Mouse (Mus musculus): ENCODE data around the gene Ccnjl. TPM values are rescaled to one million over a fixed set of nuclear protein-coding genes. Genes with fewer than 3 reads are reported as not detected.

Ccnjl gene
- total RNA-seq, 2 experiments from 2014 or later = 7.8 to 9.9 TPM

DNA sequence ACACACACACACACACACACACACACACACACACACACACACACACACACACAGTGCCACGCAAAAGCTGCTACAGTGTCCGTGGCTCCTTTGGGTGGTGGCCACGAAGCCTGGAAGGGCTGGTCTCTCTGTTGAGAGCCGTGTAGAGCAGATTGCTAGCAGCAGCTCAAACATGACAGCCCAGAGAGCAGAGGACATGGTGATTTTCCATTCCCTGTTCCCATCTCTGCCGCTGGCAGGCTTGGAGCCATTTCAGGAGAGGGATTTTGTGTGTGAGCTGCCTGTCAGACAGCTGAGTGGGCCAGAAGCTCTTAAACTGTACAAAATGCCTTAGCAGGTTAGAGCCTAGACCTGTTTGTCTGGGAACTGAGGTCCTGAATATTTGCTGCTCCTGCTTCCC, 38.1 kb downstream of the Ccnjl start:
- DNase-seq (ENCODE audit: low spot score in 2 of 2) = no peak

DNA sequence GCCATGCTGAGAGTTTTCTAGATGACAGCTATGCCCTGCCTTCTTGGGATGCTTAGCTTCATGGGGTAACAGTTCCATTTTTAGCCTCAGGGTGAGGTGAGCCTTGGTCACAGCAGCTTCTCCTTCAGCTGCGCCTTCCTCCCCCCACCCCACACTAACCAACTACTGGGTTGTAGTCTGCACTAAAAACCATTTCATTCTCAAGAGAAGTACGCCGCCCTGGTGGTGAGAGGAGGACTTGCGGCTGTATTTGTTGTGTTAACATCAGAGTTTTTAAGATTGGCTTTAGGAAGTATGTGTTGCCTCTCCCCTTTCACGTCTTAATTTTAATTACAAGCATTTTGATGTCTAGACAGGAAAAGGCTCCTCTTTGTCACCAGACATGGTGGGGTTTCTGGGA, 39.7 kb downstream of the Ccnjl start:
- no peak for DNase-seq (ENCODE audit: low spot score in 2 of 2)

DNA sequence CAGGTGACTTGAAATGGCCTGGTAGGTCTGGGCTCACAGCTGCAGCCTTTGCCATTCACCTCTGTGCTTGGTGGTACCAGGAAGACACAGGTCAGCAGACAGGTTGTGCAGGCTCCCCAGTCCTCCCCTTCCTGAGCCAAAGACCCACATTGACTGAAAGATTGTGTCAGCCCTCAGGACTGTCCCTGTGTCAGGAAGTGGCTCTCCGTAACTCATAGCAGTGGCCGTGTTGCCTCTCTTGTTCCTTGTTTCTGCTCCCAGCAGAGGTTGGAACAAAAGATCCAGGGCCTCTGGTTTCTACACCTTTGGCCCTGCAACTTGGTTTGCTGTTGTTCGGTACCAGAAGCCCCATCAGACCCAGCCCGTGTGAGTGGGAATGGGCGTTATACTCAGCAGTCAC, 40.6 kb downstream of the Ccnjl start:
- DNase-seq (ENCODE audit: low spot score in 2 of 2) = no peak

DNA sequence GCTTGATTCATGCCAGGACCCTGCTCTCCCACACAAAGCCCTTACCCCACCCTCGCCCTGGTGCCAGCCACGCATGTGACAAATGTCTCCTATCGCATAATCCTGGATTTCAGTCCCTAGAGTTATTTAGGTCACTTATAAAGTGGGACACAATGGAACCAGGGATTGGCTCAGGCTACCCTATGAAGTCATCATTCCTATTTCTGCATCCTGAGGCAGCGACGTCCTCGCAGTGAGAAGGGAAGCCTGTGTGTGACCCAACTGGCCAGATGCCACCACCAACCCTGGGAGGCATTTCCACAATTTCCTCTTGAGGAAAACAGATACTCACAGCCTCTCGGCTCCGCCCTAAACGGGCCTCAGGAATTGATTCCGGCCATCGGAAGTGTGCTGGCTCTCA, 41.0 kb downstream of the Ccnjl start:
- no peak for DNase-seq (ENCODE audit: low spot score in 2 of 2)

DNA sequence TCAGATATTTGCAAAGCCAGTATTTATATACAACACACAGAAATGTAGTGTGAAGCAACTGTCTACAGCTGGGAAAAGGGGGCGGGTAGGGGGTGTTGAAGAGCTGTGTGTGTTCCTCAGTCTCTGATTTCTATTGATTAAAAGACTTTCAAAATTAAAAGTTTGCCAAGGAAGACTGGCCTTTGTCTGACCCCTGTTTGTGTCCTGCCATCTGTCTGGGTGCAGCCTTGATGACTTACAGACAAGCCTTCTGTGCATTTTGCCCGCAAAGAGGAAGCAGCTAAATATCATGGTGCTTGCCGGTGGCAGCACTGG, 46.4 kb downstream of the Ccnjl start:
- DNase-seq (ENCODE audit: low spot score in 2 of 2) = no peak

DNA sequence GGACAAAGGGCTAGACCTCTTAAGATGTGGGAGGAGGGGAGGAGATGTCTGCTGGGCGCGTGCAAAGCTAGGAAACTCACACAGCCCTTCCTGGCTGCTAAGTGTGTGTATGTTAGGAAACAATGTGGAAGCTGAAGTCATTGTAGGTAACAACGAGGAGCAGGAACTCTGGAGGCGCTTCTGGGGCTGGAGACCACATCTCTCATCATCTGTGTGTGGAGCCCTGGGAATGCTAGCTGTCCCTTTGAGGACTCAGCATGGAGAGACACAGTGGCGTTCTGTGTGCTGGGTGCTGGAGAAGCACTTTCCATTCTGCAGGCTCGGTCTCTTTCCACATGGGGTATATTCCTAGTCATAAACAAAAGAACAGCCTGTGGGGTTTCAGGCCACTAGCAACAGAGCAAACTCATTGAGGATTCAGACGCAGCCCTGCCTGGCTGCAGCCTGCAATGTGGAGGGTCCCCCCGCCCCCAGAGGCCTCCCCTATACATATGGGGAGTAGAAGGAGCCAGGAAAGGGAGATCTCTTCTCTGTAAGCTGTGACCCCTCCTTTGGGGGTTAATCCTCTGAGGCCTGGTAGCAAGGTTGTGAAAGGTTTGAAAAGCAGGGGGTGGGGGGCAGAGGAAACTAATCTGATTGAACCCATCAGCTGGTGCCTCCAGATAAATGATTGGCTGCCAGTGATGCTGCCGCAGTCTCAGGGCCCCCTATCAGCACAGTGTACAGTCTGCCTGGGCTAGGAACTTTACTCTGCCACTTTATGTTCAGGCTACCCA, 47.0 kb downstream of the Ccnjl start:
- DNase-seq (ENCODE audit: low spot score in 2 of 2) = no peak

DNA sequence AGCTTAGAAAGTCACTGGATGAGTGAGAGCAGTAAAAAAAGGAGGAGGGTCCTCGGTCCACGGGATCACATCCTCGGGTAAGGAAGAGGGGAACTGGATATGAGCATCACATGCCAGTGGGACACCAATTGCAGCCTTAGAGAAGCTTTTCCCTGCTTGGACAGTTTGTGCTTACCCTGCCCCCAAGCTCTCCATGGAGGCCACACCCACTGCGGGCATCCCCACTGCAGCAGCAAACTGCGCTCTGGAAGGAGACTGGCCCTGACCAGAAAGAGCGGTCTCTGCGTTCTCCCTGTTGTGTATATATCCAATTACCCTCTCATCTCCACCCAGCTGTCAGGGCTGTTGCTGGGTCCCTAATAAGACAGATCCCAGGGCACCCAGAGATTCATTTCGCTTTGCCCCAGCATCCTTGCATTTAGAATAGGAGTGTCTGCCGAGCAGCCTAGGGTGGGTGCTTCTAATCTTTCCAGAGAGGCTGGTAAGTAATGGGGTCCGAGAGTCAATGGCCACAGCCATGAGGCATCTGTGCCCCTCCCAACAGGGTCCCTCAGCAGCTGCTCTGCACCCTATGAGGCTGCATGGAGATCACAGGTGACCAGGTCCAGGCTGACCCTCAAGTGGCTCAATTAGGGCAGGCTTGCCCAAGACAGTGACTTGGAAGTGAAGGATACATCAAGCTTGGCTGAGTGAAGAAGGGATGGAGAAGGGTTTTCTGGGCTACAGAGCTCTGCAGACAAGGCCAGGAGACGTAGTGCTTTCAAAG, 49.3 kb downstream of the Ccnjl start:
- no peak for DNase-seq (ENCODE audit: low spot score in 2 of 2)

DNA sequence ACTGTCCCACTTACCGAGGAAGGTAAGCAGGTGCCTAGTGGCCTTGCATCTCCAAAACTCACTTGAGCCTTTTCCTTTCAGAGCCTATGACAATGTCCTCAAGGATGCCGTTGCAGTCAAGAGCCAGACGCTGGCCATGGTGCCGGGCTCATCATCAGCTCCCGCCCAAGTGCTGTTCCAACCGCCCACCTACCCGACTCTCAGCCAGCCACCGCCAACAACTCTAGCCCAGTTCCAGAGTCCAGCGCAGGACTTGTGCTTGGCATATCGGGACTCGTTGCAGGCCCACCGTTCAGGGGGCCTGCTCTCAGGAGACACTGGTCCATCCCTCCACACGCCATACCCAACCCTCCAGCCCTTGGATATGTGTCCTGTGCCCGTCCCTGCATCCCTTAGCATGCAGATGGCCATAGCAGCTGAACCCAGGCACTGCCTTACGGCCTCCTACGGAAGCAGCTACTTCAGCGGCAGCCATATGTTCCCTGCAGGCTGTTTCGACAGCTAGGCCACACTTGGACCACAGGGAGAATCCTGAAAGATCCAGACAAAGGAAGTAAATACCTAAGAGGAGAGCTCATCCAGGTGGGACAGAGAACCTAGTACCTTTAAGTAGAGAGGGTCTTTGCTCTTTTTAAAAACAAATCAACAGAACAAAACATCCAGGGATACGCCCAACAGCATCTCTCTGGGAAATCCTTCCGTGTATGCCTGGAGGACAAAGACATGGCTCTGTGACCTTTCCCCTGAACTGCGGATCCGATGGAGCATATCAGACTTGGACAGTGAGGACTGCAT, 56.8 kb downstream of the Ccnjl start:
- DNase-seq (ENCODE audit: low spot score in 2 of 2) = no peak

DNA sequence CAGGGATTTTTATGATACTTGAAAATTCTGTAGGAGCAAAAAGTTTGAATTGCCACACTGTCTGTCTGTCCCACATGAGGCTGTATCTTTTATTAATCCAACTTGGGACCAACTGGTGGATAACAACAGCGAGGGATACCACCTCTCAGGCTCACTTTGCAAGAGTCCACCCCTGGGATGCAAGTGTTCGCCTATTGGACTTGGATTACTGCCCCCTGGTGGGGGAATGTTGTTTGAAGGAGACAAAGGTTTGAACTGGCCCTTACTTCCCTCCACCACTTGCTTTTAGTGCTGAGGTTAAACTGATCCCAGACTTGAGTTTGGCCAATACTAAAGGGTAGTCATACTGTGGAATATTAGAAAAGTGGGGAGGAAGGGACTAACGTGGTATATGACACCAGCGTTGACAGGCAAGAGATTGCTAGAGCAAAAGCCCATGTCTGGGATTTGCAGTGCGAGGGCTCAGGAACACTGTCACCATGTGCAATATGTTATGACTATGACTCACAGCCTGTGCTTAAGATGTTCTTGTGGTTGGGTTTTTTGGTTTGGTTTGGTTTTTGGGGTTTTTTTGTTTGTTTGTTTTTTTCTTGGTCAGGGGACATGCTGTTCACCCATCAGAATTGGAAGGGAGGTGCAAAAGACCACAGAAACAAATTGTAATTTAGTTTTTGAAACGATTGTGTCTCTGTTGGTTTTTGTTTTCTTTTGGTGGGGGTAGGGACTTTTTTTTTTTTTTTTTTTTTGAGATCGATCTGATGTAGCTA, 57.9 kb downstream of the Ccnjl start, which contains the start of gene 4933415A04Rik:
TSS of gene 4933415A04Rik (plus strand) at position 717 of the 767 bp plus-strand sequence.
- peak; percentile 52 to 78 for DNase-seq (ENCODE audit: low spot score in 2 of 2)

DNA sequence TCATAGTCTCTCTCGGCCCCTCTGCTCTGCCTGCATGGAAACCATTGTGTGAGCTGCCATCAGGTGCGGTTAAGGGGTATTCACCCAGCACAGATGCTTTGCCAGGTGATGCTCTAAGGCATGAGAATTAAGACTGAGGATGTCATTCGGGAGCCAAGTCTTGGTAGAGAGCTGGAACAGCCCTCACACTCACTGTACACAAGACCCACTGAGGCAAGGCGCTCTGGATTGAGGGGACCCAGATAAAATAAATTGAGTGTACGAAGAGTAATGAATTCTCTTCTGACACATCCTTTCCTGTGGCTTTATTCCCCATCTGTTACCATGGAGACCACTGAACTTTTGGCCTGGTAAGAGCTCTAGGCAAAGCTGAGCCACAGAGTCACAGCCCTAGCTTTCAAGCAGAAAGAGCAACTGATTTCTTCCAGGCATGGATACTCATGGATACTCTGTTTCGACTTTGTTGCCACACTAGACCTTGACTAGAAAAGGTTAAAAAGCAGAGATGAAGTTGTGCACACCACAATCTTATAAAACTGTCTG, 61.0 kb downstream of the Ccnjl start:
- DNase-seq (ENCODE audit: low spot score in 2 of 2) = no peak

DNA sequence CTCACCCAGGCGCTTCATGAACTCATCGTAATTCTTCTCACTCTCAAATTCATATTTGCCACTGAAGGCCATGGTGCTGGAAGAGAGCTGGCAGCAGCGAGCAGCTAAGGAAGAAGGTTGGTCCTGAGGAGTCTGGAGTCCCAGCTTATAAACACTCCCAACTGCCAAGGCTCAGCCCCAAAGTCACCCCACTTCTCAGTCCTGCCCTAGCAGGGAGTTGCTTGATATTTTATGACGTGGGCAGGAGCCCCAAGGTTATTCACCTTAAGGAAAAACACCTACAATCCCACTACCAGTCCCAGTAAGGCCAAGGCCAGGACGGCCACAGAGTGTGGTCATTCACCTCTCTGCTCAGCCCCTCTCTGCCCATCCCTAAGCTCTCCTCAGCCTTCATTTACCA, 72.9 kb downstream of the Ccnjl start, which contains the start of gene Fabp6:
TSS of gene Fabp6 (minus strand) at position 101 of the 400 bp plus-strand sequence.
- no peak for DNase-seq (ENCODE audit: low spot score in 2 of 2)

DNA sequence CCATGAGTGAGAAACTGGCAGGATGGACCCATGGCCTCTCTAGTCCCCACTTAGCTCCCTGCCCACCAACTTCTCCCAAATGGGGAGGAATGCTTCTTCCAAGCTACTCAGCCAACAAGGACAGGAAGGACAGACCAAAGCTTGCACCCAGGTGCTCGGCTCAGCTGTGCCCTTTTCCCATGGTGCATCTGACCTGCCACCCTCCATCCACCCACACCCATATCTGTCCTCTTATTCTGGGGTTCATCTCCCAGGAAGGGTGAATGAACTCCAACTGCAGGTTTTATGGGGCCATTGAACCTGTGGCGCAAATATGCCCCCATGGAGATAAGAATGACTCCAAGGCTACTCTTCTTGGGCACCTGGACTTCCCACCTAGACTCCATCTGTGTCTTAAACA, 75.6 kb downstream of the Ccnjl start:
- no peak for DNase-seq (ENCODE audit: low spot score in 2 of 2)

DNA sequence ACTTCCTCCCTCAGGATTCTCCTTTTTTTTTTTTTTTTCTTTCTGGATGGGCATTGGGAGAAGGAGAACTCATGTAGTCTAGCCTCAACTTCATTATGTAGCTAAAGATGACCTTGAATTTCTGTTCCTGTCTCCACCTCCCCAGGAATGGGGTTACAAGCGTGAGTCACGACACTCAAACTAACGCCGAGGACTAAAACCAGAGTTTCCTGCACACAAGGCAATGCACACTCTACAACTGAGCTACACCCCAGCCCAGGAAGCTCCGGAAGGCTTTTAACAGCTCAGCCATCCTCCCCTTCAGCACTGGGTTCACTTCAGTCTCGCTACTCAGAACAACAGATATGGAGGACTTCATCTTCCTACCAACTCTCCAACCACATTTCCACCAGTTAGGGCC, 76.3 kb downstream of the Ccnjl start:
- no peak for DNase-seq (ENCODE audit: low spot score in 2 of 2)

DNA sequence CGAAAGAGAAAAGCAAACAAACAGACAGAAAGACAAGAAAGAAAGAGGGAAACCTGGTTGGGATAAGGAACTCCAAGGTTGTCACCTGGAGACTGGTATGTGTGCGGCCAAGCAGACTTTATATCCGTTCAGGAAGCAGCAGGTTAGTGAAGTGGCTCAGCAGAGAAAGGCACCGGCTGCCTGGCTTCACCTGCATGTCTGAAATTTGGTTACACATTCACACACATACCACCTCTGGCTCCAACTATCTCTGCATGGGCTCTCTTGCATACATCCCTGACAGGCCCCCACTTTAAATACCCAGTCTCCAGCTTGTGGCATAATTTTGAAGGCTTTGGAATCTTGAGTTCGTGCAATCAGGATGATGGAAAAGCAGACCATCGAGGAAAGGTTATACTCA, 77.3 kb downstream of the Ccnjl start:
- DNase-seq (ENCODE audit: low spot score in 2 of 2) = no peak

DNA sequence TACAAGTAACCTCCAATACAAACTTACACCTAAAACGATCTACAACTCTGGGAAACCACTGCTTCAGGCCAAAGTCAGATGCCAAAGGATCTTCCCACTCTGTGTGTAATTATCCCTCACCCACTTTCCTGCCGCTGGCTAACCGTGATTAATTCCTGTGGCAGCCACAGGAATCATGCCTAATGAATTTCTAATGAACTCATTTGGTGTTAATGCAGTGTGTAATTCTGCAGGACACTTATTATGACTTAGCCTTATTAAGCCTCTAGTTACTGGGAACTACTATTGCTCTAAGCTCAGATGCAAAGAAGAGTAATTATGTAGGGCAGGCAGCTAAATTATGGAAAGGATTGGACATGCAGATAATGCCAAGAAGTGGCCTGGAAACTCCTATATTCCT, 79.9 kb downstream of the Ccnjl start:
- no peak for DNase-seq (ENCODE audit: low spot score in 2 of 2)

DNA sequence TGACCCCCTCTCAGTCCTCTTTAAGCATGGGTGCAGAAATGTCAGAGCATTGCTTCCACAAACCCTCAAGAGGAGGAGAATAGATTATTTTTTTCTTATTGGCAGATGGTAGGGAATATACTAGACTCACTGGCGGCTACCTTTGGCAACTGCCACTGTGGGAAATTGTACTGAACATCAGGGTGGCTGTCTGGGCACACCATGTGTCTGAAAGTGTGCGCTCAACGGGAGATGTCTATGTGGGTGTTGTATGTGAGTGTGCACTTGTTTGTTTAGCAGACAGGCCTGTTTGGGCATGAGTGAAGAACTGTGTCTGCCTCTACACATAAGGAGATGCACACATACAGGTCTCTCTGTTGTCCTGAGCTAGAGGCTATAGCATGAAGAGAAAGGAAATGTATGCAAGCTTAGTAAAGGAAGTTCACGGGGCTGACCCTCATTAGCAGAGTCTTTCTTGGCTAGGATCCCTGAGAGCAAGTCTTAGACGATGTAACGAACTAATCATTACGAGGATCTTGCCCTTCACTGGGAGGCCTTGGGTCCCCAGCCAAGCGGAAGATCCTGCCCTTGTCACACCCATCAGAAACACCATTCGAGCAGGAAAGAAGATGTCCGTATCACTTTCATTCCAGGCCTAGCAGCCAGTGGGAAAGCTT, 81.5 kb downstream of the Ccnjl start:
- DNase-seq (ENCODE audit: low spot score in 2 of 2) = peak in 1 of 2 experiments; percentile 42

DNA sequence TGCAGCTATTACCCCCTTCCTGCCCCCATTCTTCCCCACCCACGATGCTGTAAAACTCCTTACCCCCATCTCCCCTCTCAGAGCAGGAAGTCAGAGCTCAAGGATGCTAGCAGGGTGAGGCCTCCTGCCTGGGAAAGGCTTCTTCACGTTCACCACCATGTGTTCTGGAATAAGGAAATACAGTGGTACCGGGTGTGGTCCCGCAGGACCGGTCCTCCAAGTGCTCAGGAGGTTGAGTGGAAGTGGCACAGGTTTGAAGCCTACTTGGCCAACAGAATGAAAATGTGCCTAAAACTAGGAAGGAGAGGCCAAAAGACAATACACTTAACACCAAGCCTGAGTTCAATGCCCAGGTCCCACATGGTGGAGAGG, 82.1 kb downstream of the Ccnjl start:
- DNase-seq (ENCODE audit: low spot score in 2 of 2) = no peak

DNA sequence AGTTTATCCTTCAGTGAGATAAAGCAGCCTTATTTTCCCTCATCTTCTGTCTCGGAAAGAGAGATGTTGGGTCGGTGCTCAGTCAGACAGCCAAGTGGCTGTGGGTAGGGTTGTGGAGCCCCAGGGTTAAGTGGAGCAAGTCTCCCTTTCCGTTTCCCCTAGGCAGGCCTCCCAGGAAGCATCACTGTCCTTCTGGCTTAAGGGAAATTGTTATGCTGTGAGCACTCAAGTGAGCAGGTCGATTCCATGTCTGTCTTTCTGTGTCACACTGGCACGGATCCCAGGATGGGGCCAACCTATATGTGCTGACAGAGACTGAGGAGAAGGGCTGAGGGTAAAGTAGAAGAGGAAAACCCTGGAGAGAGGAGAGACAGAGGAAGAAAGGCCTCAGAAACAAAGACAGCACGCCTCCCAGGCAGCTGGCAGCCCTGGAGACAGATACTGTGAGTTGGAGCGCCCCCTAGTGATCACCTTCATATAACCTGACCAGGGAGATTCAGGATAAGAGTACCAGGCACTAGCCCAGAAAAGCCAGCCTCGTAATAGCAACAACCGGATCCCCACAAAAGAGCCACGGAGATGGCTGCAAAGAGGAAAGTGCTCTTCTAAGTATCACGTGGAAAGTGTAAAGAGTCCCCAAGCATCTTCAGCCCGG, 84.4 kb downstream of the Ccnjl start:
- peak; percentile 78 to 83 for DNase-seq (ENCODE audit: low spot score in 2 of 2)

DNA sequence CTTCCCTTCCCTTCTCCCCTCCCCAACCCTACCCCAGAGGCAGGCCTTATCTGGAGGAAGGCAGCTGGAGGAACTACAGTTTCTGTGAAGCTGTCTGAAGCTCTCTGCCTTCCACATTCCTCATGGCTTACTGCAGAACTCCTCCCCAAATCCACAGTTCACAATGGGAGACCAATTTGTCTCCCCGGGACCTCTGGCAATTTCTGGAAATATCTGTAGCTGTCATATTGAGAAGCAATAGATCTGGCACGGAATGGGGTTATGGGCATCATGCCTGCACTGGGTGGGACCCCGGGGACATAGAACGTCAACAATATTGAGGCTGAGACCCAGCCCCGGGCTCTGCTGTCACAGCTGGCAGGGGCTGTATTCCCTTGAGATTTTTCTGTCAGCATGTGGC, 89.3 kb downstream of the Ccnjl start:
- peak in 1 of 2 experiments; percentile 30 for DNase-seq (ENCODE audit: low spot score in 2 of 2)

DNA sequence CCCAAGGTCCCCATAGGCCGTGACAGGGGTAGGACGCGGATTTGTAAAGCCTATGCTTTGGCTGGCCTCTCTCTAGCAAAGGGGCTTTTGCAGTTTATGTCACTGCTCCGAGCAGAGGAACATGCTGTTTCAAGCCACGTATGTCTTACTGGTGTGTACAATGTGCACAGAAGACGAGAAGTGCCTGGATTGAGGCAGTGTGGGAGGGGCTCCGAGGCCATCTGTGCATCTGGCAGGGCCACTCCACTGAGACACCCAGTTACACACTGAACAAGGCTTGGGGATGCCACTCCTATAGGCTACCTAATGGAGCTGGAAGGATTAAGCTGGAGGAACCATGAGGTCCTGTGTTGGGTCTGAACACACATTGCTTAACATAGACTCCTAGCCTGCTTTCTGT, 89.8 kb downstream of the Ccnjl start:
- DNase-seq (ENCODE audit: low spot score in 2 of 2) = peak in 1 of 2 experiments; percentile 36

Measured in layer of hippocampus, postnatal 14 days (tissue).